Mouse (Mus musculus) G1E-ER4 (cell line): Measurements from ENCODE around the gene Lrrtm4. TPM values are rescaled to one million over a fixed set of nuclear protein-coding genes. Genes with fewer than 3 reads are reported as not detected.

Experiments
- GATA1 ChIP-seq: IDR thresholded peaks from one replicate; pipeline ENCODE4 v1.8.0; 2012; ENCODE audit warnings: low read length, inconsistent platforms
- polyA plus RNA-seq: library from polyadenylated mRNA; stranded (reverse); fragments of >175 nt; gene quantifications from 2 replicates; pipeline ENCODE4 v1.2.3, GENCODE M21; 2012

Lrrtm4 gene
- polyA plus RNA-seq, 1 experiment: not detected

DNA sequence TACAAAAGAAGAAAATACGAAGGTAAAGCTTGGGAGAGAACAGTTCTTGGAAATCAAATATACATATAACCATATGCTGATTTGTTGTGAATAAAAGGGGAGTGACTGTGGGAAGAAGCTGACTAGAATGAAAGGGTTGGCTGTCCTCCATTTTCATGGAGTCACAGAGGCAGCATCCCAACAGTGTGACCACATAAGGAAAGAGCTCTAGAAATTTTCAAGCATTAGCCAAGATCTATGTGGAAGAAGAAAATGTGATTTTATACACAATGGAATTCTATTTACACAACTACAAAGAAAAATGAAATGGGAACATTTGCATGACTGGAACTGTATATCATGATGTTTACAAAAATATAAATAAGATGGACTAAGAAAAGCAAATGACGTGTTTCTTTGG, 821.1 kb downstream of the Lrrtm4 start:
- TF ChIP-seq GATA1: no peak

DNA sequence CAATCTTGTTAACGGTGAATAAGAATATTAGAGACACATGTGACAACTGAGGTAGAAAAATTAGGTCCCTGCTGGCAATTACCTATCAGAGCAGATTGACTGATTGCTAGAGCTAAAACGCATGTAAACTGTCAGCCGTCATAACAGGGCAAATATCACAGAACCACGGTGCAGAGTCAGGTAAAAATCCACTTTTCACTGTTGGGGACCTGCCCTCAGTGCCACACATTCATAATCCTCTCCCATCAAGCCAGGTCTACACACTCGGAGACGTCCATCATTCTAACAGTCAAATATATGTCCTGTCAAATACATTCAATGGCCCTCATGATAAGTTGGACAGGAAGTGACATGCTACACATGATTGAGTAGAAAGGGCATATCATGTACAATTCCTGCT, 826.6 kb downstream of the Lrrtm4 start:
- TF ChIP-seq GATA1: no peak

- TF ChIP-seq GATA1: no peak
Measured at GRCm38 (mm10) chr6:80856910-80857543, 838.4 kb downstream of the Lrrtm4 start.

Other genes starting within 250 kb of the Lrrtm4 start
- not detected in 2 replicates for gene Gm20594, start 201.0 kb upstream of the Lrrtm4 start, polyA plus RNA-seq